Mouse (Mus musculus) c-Kit-negative CD71-positive TER-119-positive erythroid progenitor cells, embryonic 14.5 days (primary cell): ENCODE results near the gene Cstf3.
"Not testable (repeated sequence)": the region's sequence is repeated elsewhere in the genome, so short reads cannot be mapped to it uniquely, and the experiment has no call there.

Experiments
- DNase-seq: peaks from one replicate; pipeline ENCODE4 v3.0.0-alpha.2; 2013; ENCODE audit warnings: low read depth, low spot score

The Cstf3 gene

GRCm38 (mm10) chr2:104590068-104590828 lies at the start of gene Cstf3:
Gene Cstf3 (plus strand): TSS chr2:104590523.
- DNase-seq, result peak; percentile 98

DNA sequence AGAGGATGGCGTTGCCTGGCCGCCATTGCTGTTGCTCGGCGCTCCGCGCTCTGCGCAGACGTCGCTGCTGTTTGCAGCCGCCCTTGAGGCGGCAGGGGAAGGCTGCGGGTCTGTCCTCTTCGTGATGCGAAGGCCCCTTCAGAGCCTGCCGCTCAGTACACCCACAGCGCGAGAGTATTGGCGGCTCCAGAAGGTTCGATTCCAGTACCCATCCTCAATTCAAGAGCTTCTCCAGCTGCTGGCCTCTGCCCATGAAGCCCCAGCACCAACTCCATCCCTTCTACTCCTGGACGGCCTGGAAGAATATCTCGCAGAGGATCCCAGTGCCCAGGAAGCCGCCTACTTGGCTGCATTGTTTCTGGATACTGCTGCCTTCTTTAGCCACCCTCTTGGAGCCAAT lies 33.6 kb upstream of the Cstf3 start:
- not testable (repeated sequence) for DNase-seq

DNA sequence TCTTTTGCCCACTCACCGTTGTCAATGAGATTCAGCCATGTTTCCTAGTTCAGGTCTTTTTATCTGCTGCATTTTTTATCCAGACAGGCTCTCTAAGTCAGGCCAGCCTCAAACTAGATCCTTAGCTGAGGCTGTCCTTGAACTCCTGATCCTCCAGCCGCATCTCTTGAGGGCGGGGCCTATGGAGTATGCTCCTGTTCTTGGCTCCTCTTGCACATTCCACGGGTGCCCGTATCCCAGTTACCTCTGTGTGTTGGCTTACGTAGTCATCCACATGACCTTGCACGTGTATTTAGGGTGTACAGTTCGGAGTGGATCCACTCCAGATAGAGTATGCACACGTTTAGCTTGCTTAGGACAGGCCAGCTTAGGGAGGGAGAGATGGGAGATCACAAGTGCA lies 32.6 kb upstream of the Cstf3 start:
- no peak for DNase-seq

GRCm38 (mm10) chr2:104558326-104558725 lies 32.0 kb upstream of the Cstf3 start:
- no peak for DNase-seq

DNA sequence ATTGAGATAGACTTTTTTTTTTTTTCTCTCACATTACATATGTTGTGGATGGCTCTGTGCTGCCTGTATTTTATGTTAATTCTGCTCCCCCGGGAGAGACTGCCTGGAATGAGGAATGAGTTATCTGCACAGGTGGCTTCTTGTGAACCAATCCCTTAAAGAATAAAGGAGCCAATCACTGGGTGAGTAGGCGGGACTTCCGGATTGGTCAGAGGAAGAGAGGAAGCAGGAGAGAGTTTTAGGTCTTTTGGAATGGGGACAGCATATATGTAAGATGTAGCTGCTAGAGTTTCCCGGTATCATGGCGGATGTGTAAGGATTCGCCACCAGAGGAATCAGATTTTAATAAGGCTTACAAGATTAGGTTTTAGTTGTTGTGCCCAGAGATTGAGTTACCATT lies 31.4 kb upstream of the Cstf3 start:
- DNase-seq, result no peak

- DNase-seq, result no peak
Observed at GRCm38 (mm10) chr2:104559591-104560380, 30.5 kb upstream of the Cstf3 start.

DNA sequence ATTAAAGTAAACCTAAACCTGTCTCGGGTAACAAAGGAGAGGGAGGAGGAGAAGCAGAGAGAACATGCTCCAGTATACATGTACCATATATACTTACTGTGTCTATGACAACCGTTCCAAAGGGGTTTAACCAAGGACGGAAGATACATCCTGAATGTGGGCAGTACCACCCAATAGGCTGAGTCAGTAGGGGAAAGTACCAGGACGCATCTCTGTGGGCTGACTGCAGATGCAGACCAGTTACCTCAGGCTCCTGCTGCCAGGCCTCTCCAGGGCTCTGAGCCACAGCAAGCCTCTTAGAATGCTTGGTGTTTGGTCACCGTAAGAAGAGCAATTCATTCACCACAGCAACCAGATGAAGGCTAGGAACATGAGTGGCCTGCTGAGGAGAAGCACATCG lies 28.9 kb upstream of the Cstf3 start:
- no peak for DNase-seq

- DNase-seq, result no peak
Observed at GRCm38 (mm10) chr2:104561986-104562532, 28.3 kb upstream of the Cstf3 start.

DNA sequence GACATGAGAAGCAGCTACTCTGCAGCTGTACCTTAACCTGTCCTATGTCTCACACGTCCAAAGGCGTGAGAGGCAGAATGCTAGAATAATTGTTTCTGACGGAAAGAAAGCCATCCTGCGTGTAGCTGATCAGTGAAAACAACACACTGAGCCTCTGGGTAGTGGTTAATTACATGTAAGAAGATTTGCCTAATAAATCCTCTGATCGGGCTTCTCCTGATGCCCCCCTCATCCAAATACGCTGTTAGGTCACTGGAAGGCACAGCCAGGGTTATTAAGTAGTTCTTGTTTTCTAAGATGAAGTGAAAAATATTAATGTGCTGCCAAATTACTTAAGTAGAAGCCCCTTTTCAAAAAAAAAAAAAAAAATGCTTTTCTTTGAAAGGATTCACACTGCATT lies 18.3 kb upstream of the Cstf3 start:
- no peak for DNase-seq

- DNase-seq, result no peak
Observed at GRCm38 (mm10) chr2:104576216-104576615, 14.1 kb upstream of the Cstf3 start.

GRCm38 (mm10) chr2:104578021-104578420 lies 12.3 kb upstream of the Cstf3 start:
- DNase-seq, result no peak

DNA sequence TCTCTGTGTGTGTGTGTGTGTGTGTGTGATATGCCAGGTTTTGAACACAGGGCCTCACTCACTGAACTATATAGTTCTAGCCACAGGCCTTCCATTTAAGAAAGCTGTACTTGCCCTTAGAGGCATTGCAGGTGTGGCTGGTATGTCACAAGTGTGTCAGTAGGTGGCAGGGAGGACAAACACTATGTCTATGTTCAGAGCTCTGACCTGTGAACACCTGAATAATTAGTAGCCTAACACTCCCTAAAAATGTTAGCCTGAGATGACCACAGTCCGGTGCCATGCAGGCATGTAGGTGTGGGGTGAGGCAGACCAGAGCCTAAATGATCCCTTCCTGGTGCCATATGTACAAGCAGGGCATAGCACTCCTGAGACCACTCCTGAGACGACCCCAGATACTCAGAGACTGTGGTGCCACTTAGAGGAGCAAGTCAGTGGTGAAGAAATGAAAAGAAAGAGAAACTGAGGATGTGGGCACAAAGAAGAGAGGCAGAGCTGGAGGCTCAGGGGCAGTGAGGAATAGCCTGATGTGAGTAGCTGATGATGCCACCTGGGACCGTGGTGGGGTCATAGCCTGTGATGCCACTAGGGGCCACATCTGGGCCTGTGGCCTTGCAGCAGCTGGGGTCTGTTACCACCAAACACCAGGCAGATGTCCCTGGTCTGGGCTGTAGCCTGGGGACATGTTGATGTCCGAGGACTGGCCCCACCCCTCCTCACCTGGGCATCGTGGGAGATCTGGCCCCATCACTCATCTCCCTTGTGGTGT lies 11.3 kb upstream of the Cstf3 start:
- no peak for DNase-seq

DNA sequence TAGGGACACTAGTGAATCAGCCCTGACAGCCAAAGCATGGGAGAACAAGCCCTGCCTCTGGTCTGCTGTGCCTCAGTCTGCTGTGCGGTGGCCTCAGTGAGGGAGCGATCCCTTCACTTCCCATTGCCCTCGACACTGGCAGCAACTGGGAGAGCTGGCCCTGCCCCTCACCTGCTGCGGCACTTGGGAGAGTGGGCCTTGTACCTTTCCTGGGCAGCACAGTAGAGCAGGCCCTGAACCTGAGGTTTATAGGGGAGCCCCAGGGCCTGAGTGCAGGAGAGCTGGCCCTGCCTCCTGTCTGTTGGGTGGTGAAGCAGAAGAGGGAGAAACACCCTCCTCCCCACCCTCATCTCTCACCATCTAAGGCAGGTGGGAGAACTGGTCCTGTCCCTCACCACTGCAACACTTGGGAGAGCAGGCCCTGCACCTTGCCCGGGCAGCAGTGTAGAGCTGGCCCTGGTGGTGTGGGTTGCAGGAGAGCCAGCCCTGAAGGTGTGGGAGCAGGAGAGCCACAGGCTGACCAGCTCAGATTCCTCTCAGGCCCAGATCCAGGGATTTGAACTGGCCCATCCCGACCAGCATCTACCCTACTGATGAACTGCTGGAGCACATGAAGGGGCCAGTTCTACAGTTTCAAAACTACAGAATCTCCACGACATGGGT lies 10.4 kb upstream of the Cstf3 start:
- no peak for DNase-seq

DNA sequence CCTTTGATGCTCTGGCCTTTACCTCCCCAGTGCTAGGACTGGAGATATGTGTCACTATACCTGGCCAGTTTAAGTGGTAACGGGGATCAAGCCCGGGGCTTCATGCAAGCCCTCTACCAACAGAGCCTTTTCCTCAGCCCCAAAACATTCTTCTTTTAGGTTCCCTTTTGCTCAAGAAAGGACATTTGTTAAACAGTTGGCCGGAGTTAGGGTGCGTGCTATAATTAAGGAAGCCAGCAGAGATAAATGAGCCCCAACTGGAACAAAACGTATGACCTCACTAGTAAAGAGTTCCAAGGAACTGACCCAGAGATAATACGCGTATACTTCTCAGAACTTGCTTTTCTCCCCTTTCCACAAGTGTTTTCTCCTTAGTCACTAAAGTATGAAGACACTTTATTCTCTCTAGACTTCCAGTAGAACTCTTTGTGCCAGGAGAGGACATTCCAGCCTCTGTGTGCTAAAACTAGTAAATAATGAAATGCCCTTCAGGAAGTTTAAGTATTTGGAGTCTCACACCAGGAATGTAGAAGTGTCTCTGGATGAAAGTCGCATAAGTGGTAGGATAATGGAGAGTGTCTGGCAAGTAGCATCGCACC lies 8.9 kb upstream of the Cstf3 start:
- DNase-seq, result no peak

GRCm38 (mm10) chr2:104583032-104583431 lies 7.3 kb upstream of the Cstf3 start:
- no peak for DNase-seq

DNA sequence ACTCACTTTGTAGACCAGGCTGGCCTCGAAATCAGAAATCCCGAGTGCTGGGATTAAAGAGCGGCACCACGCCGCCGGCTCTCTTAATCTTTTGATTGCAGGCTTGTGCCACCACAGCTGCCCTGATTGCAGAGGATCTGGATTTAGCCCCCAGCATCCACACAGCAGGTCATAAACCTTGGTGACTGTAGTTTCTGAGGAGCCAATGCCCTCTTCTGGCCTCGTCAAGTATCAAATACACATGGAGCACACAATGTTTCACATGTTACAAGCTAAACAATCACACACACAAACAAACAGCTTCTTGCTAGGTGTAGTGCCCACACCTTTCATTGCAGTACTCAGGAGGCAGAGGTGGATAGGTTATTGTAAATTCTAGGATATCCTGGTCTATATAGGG lies 6.1 kb upstream of the Cstf3 start:
- DNase-seq, result no peak

DNA sequence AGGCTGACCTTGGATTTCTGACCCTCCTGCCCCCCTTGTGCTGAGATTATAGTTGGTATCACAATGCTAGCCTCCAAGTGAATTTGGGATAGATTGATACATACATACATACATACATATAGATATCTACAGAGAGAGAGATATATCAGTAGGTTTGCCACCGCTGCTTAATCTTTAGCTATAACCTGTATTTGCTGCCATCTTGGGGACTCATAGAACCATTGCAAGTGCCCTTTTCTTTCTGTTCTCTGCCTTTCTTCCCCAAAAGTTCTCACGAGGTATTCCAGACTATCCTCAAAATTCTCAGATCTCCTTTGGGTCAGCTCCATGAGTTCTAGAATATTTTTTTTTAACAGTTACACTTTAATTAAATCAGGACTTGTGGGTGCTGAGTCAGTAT lies 4.7 kb upstream of the Cstf3 start:
- no peak for DNase-seq

DNA sequence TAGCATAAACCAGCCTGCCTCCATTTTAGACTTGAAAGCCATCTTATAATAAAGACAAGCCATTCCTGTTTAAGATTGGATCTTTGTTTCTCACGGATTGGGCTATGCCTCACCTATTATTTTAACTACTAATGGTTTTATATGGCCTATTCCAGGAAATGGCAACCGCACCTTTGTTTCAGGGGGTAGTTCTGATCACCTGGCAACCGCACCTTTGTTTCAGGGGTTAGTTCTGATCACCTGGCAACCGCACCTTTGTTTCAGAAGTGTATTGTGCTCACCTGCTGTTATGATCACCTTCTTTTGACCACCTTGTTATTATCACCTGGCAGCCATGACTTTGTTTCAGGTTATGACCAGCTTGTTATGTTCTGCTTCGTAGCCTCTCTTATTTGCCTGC lies 1.8 kb upstream of the Cstf3 start:
- no peak for DNase-seq

DNA sequence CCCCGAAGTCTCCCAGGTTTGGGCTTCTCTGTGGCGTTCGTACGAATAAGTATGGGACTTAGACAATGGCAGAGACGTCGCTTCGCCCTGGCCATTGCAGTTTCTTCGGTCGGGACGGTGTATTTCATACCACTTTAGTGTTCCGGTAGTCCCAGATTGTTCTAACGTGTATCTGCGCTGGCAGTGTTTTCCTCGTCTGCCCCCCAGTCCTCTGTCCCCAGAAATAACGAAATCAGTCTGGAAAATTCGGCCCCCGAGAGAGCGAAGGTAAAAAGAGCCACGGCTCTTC lies 450 bp downstream of the Cstf3 start:
- no peak for DNase-seq

DNA sequence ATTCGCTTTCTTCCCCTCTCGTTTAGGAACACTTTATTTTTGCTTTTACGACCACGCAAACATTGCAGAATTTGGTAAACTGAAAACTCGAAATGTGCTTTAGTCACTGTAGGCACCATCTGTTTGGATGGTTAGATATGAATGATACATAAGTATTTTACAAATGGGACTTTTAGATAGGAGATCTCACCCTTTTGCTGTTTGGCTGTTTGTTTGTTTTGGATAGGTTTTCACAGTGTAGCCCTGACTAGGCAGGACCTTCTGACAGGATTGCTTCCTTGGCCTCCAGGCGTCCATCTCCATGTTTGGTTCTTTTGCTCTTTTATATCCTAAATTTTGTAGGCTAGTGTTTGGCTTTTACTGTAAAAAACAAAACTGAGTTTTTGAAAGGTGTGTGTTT lies 818 bp downstream of the Cstf3 start:
- peak; percentile 21 for DNase-seq

- DNase-seq, result no peak
Observed at GRCm38 (mm10) chr2:104595063-104595462, 4.7 kb downstream of the Cstf3 start.
